Mouse (Mus musculus) hindbrain, embryonic 15.5 days (tissue): ENCODE measurements around the gene B3gnt2. TPM values are rescaled to one million over a fixed set of nuclear protein-coding genes. Genes with fewer than 3 reads are reported as not detected.

Experiments
- ATAC-seq: fragments of 200-750 bp; cut with Nextera tagmentation; 2 replicates; pipeline ENCODE4 v1.8.0; 2017; ENCODE audit warnings: low read depth, moderate number of reproducible peaks, moderate TSS enrichment; ENCODE audit not compliant: low FRiP score
- H3K27ac ChIP-seq: fragments of 300-500 bp; sonication (generic); replicated peaks from 2 replicates; pipeline ENCODE4 v1.5.1; 2015; ENCODE audit warnings: mild to moderate bottlenecking, inconsistent platforms
- H3K27me3 ChIP-seq: fragments of 300-500 bp; sonication (generic); 2 replicates; pipeline ENCODE4 v1.6.1; 2015; ENCODE audit warnings: control low read depth, inconsistent platforms
- H3K36me3 ChIP-seq: fragments of 300-500 bp; sonication (generic); 2 replicates; pipeline ENCODE4 v1.6.1; 2015; ENCODE audit warnings: control low read depth, inconsistent platforms
- H3K4me1 ChIP-seq: fragments of 300-500 bp; sonication (generic); replicated peaks from 2 replicates; pipeline ENCODE4 v1.6.1; 2015; ENCODE audit warnings: control low read depth, inconsistent platforms
- H3K4me2 ChIP-seq: fragments of 300-500 bp; sonication (generic); 2 replicates; pipeline ENCODE4 v1.6.1; 2015; ENCODE audit warnings: moderate library complexity, mild to moderate bottlenecking, inconsistent platforms
- H3K4me3 ChIP-seq: fragments of 300-500 bp; sonication (generic); 2 replicates; pipeline ENCODE4 v1.5.1; 2015; ENCODE audit warnings: mild to moderate bottlenecking, inconsistent platforms
- H3K9ac ChIP-seq: fragments of 300-500 bp; sonication (generic); 2 replicates; pipeline ENCODE4 v1.6.1; 2015; ENCODE audit warnings: inconsistent platforms
- H3K9me3 ChIP-seq: fragments of 300-500 bp; sonication (generic); 2 replicates; pipeline ENCODE4 v1.6.1; 2016; ENCODE audit warnings: control low read depth, inconsistent platforms
- WGBS: fragments of 180-500 bp; shearing (Covaris S2); methylation state at CpG from one replicate; pipeline ENCODE4 v1.1.7; 2015; 5-methylcytosine and 5-hydroxymethylcytosine counted together
- polyA plus RNA-seq: library from polyadenylated mRNA; unstranded; fragments of >200 nt; fragmentation: Nextera tagmentation; extraction: Ambion mirVana; gene quantifications from 2 replicates; pipeline ENCODE4 v1.2.1, GENCODE M21; 2015

The B3gnt2 gene
- polyA plus RNA-seq, 1 experiment from 2014 or later: 3.0 TPM

DNA sequence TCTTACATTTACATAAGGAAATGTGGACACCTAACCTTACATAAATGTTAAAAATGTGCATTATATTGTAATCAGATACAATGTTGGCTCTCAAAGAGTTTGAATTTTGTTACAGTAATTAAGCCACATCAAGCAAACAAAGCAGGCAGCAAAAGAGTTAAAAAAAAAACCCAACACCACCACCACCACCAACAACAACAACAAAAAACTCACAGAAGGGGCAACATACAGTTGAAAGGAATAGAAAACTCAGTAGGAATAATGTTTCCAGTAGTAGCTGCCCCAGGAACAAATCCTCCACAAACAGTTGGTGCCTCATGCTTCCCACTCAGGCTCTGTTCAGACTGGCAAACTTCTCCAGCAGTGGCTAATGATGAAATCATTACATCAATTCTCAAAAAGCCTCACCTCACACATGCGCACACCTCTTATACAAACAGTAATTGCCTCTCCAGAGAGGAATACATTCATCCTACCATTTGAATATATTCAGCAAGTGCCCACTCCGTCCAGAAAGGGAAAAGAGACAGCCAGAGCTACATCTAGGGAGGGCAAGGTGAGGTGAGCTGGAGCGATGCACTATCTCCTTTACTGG lies 4.3 kb downstream of the B3gnt2 start:
- H3K9ac ChIP-seq: no peak overlapping the region
- WGBS: 82% methylated on average over 3 of the region's 3 CpGs
- H3K4me1 ChIP-seq: peaks cover 21% of the 10 kb centered on the region
- peaks cover 47% of the 10 kb centered on the region for H3K27me3 ChIP-seq
- no peak overlapping the region for H3K4me2 ChIP-seq
- H3K4me3 ChIP-seq: no peak overlapping the region
- no peaks in the 10 kb centered on the region for H3K36me3 ChIP-seq
- H3K27ac ChIP-seq: no peak overlapping the region
- ATAC-seq: no peak
- H3K9me3 ChIP-seq: no peaks in the 10 kb centered on the region

DNA sequence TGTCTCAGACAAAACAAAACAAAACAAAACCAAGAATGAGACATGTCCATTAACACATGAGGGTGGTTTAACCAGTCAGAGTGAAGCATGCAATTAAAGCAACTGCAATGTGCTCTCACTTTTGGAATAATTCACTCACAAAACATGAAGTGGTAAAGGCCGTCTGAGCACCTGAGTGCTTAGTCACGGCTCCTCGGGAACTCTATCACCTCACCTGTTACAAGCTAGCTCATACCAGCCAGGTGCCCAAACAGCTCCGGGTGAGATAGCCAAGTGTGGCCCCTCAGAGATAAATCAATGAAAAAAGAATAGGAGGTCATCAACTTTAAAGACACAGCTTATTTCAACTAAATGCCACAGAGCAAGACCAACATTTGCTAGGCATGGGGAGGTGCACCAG lies 6.2 kb downstream of the B3gnt2 start:
- H3K4me3 ChIP-seq: no peak overlapping the region
- no peak for ATAC-seq
- H3K4me2 ChIP-seq: no peak overlapping the region
- H3K27ac ChIP-seq: no peak overlapping the region
- peaks cover 12% of the 10 kb centered on the region for H3K4me1 ChIP-seq
- H3K27me3 ChIP-seq: peaks cover 29% of the 10 kb centered on the region
- no peaks in the 10 kb centered on the region for H3K9me3 ChIP-seq
- H3K36me3 ChIP-seq: no peaks in the 10 kb centered on the region
- WGBS: 87% methylated on average over 4 of the region's 4 CpGs
- no peak overlapping the region for H3K9ac ChIP-seq

DNA sequence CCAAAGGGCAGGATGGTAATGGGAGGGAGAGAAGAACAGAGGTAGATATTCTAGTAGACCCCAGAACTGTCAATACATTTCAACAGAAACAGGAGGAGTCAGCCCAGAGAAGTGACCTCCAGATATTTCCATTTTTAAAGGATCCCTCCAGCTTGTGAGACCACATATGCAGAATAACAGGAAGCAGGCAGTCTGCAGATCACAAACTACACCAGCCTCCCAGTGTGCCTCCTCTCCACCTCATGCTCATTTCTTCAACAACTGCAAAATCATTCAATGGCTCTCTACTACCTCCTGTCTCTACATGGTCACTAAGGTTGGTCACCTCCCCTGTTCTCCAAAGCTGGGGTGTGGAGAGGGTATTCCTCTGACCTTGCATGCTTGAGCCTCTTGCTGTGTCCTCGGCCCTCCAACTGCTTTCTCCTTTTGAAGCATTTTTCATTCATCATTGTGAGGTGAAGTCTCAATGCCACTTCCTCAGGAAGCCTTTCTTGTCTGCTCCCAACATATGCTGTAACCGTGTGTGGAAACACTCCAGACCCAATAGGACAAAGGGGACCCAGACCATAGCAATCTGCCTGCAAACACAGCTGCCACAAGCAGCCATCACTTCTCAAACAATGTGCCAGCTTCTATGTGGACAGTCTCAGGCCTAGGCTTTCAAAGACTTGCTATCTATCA lies 7.1 kb downstream of the B3gnt2 start:
- H3K4me1 ChIP-seq: peaks cover 6% of the 10 kb centered on the region
- H3K4me3 ChIP-seq: no peak overlapping the region
- WGBS: 36% methylated on average over 2 of the region's 2 CpGs
- no peak overlapping the region for H3K4me2 ChIP-seq
- H3K9me3 ChIP-seq: no peaks in the 10 kb centered on the region
- no peak for ATAC-seq
- H3K27ac ChIP-seq: no peak overlapping the region
- no peak overlapping the region for H3K9ac ChIP-seq
- no peaks in the 10 kb centered on the region for H3K36me3 ChIP-seq
- H3K27me3 ChIP-seq: peaks cover 25% of the 10 kb centered on the region

DNA sequence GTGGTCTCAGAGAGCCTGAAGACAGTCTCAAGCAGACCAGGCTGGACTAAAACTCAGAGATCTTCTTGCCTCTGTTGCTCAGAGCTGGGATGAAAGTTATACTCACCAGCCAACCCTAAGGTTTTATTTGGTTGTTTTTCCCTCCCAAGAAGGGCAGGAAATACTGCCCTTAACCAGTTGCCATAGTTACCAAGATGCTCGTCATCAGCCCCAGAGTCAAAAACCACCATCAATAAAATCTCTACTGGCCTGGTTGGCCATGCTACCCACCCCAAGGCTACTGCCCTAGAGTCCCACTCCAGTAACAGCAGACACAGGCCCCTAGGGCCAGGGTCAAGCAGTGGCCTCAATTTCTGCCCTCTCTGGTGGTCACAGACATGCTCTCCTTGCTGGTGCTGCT lies 8.3 kb downstream of the B3gnt2 start:
- ATAC-seq: no peak
- no peaks in the 10 kb centered on the region for H3K9me3 ChIP-seq
- peaks cover 19% of the 10 kb centered on the region for H3K27me3 ChIP-seq
- no peak overlapping the region for H3K27ac ChIP-seq
- WGBS: 68% methylated on average over 1 of the region's 1 CpGs
- no peak overlapping the region for H3K4me3 ChIP-seq
- no peaks in the 10 kb centered on the region for H3K4me1 ChIP-seq
- H3K4me2 ChIP-seq: no peak overlapping the region
- H3K9ac ChIP-seq: no peak overlapping the region
- H3K36me3 ChIP-seq: no peaks in the 10 kb centered on the region

DNA sequence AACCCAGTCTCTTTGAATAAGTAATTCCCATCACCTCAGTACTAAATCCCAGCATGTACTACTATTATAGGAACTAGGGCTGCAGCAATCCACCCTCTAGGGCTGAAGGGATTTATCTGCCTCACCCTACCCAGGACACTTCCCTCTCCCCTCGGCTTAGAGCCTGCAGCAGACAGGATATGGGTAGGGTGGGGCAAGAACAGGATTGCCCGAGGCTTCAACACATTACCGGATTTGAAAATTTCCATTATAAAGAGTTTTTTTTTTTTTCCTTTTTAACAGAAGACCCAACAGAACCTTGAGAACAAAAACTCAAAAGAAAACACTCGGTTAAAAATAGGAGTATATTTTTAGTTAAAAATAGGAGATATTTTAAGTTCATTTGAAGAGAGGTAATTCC lies 9.3 kb downstream of the B3gnt2 start:
- Histone ChIP-seq H3K36me3 (no peaks in the 10 kb centered on the region), H3K9ac (no peak overlapping the region), H3K4me2 (no peak overlapping the region), H3K9me3 (no peaks in the 10 kb centered on the region), H3K27ac (no peak overlapping the region), H3K4me1 (peaks cover 1% of the 10 kb centered on the region; the same call in 1 of the 2 replicates), H3K27me3 (peaks cover 8% of the 10 kb centered on the region; the same call in 1 of the 2 replicates), H3K4me3 (no peak overlapping the region)
- WGBS: 70% methylated on average over 4 of the region's 4 CpGs
- ATAC-seq: no peak

DNA sequence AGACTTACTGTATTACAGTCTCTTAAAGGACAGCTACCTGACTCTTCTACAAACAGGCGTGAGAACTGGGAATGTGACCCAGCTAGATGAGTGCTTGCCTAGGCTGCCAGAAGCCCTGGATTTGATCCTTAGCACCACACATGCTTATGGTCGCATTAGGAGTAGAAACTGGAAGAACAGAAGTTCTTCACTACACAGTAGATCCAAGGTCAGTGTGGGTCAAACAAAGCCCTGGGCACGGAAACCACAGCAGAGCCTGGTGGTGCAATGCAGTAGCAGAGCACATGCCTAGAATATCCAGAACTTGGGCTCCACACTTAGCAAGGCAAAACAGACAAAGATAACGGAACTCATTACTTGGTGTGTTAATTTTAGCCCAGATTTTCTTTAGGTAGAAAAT lies 10.7 kb downstream of the B3gnt2 start:
- 89% methylated on average over 4 of the region's 4 CpGs for WGBS
- no peak overlapping the region for H3K9ac ChIP-seq
- no peak overlapping the region for H3K4me2 ChIP-seq
- H3K27me3 ChIP-seq: no peaks in the 10 kb centered on the region
- peaks cover 3% of the 10 kb centered on the region for H3K4me1 ChIP-seq
- no peak overlapping the region for H3K4me3 ChIP-seq
- H3K27ac ChIP-seq: no peak overlapping the region
- ATAC-seq: no peak
- no peaks in the 10 kb centered on the region for H3K36me3 ChIP-seq
- H3K9me3 ChIP-seq: no peaks in the 10 kb centered on the region

DNA sequence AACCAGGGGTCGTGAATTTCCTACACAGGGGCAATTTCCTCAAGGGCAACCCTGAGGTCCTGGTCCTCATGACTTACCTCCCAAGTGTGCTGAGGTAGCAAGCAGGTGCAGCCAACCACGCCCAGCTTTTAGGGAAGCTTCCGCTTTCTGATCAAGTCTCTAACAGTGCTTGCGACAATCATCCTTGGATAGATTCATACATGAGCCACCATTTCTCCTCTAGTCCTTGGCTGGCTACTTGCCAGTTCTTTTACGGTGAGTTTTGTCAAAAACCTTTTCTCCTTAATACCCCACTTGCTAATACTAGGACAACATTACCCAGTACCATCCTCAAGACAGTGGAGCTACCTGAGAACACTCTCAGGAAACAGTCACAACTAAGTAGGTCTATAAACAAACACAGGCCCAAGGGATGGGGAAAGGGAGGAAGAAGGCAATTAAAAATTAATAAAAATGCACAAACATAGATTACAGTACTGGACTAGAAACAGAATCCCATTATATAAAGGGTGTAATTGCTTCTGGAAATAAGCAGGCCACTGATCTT lies 12.0 kb downstream of the B3gnt2 start:
- Histone ChIP-seq H3K4me2 (no peak overlapping the region), H3K27ac (no peak overlapping the region), H3K4me1 (peaks cover 3% of the 10 kb centered on the region), H3K4me3 (no peak overlapping the region), H3K36me3 (no peaks in the 10 kb centered on the region), H3K9ac (no peak overlapping the region), H3K9me3 (no peaks in the 10 kb centered on the region), H3K27me3 (no peaks in the 10 kb centered on the region)
- ATAC-seq: no peak
- 89% methylated on average over 5 of the region's 5 CpGs for WGBS

DNA sequence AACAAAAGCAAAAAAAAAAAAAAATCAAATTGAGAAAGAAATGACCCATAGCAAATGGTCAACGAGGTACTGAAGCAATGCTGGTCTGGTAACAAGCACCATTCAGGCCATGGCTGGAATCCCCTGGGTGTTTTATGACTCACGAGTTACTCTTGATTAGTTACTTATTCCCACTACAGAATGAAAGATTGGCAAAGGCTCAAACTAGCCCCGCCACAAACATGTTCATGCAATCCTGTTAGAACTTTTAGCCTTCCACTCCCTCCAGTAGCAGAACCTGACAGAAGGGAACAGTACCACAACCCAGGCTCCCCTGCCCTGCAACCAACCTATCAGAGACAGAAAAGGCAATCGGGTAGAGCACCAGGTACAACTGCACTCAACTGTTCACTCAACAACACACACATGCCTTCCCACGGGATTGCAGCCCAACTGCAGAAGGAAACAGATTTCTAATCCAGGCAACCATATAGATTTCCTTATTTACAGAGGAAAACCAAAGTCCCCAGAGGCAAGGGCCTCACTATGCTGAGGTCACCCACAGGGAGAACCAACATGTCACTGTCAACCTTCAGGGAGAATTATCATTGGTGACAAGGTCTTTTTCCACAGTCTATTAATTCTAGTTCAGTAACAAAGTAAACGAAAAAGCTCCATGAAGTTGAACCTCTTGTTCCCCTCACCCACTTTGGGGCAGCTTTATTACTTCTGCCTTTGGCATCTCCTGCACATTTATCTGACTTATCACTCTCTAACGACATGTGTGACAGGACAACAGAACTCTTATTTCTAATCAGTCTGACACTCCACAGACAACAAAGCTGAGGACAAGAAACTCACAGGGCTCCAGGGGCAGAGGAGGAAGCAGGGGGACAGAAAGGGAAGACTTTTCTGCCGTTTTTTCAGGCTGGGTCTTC lies 12.8 kb downstream of the B3gnt2 start:
- H3K9me3 ChIP-seq: no peaks in the 10 kb centered on the region

DNA sequence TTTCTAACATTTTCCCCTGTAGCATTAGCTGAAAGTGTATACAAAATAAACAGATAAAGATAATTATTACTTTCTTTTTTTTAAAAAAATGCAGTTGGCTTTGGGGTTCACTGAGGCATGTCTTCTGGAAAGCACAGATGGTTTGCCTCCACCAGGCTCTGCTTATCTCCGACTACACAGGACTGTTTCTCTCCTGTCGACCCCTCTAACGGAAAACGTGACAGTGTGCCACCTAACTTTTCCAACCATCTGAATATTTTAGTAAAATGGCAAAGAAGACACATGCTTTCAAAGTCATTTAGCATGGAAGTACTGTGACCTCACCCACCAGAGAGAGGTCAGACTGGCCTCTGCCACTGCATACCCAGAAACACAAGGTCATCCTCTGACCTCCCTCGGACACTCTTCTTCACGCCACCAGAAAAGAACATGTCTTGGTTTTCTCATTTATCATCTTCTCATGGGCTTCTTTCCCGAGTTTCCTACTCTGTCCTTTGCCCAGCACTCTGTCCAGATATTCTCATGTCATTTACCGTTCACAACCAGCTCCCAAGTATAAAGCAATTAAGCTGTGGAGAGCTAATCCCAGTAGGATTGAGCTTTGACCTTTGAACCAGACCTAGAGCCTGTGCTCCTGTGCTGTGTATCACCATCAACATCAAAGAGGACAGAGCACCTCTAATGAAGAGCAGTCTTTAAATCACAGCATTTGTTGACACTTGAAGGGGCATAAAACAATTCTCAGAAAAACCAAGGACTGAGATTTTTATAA lies 13.6 kb downstream of the B3gnt2 start:
- no peaks in the 10 kb centered on the region for H3K9me3 ChIP-seq
- 74% methylated on average over 8 of the region's 8 CpGs for WGBS
- no peaks in the 10 kb centered on the region for H3K27me3 ChIP-seq
- no peak overlapping the region for H3K9ac ChIP-seq
- no peak overlapping the region for H3K4me3 ChIP-seq
- H3K36me3 ChIP-seq: no peaks in the 10 kb centered on the region
- H3K27ac ChIP-seq: no peak overlapping the region
- ATAC-seq: no peak
- H3K4me2 ChIP-seq: no peak overlapping the region
- peaks cover 3% of the 10 kb centered on the region for H3K4me1 ChIP-seq

More for the DNA sequence above, 12.8 kb downstream of the B3gnt2 start:
- WGBS: 69% methylated on average over 8 of the region's 8 CpGs
- Histone ChIP-seq H3K4me2 (no peak overlapping the region), H3K36me3 (no peaks in the 10 kb centered on the region), H3K4me1 (peaks cover 3% of the 10 kb centered on the region), H3K27me3 (no peaks in the 10 kb centered on the region), H3K4me3 (no peak overlapping the region), H3K27ac (no peak overlapping the region), H3K9ac (no peak overlapping the region)
- ATAC-seq: no peak

DNA sequence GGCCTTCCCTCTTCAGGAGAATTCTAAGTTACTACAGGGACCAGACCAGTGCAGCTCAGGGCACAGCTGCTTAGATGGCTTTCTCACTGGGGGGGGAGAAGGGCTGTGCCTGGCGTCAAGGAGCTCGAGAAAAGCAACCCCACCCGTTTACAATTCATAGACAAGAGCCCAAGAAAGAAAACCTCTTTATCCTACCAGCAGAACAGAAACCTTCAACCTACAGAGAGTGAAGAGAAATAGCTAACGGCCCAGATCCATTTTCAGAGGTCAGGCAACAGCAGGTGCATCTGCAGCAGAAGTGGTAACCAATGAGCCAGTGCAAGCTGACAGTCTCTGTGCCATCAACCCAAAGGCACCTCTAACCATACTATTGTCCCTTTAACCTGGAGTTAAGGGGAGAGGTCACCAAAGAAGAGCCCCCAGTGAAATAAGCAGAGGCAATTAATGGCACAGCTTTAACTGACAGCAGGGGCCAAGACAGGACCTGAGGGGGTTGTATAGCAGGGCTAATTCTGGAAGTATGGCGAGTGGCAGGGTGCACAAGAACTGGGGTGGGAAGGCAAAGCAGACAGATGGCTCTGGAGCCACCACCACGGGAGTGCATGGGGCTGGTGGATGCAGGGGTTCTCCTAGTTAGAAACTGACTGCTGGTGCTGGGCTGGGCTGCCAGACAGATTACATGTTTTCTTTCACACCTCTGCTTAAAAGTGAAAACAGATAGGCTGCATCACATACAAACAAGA lies 14.5 kb downstream of the B3gnt2 start:
- Histone ChIP-seq H3K9me3 (no peaks in the 10 kb centered on the region), H3K27ac (no peak overlapping the region), H3K27me3 (no peaks in the 10 kb centered on the region), H3K9ac (no peak overlapping the region), H3K4me3 (no peak overlapping the region), H3K36me3 (no peaks in the 10 kb centered on the region), H3K4me2 (no peak overlapping the region), H3K4me1 (peaks cover 3% of the 10 kb centered on the region)
- 52% methylated on average over 6 of the region's 6 CpGs for WGBS
- ATAC-seq: no peak
